Mouse (Mus musculus): ENCODE measurements around the gene Ip6k3. TPM values are rescaled to one million over a fixed set of nuclear protein-coding genes. Genes with fewer than 3 reads are reported as not detected.

Ip6k3 gene
- polyA plus RNA-seq, 1 experiment from 2014 or later: 1.0 TPM

DNA sequence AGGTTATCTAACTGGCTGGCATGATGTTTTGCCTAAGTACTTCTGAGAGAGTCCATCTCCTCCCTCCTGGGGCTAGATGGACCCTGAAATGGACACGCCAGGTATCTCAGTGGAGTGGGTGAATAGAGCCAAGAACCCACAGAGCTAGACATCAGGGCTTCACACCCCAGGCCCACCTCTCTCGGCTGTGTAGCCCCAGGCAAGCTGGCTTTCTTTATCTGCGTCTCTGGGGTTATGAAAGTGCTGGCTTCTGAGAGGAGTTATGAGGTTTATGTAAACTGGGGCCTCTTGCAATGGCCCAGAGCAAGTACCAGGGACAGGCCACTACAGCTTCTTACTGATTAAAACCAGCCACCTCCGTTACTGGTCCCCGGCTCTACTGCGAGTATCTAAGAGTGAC is 12.7 kb downstream of the Ip6k3 start:
- CTCF ChIA-PET: interaction anchor here (1.1 to 2.8 kb wide), 6 partner anchors 10 to 35 kb away, joined by 3 to 16 read pairs (median 4); partner anchors contain the start of gene Uqcc2
- POLR2A ChIA-PET: interaction anchor here (0.6 to 1.9 kb wide), 3 partner anchors 13 to 914 kb away, joined by 4 to 5 read pairs (median 4); no protein-coding TSS in a partner anchor
- no peak for DNase-seq (ENCODE audit: low read depth, low spot score)

GRCm38 (mm10) chr17:27154256-27154655 is 13.3 kb downstream of the Ip6k3 start:
- no peaks in the 10 kb centered on the region for H3K27me3 ChIP-seq
- ATAC-seq (peak; percentile 37), DNase-seq (ENCODE audit: low read depth, low spot score) (no peak)
- in situ Hi-C loops (cut with MboI; ENCODE audit: low pct_unique_long_range_greater_than_20kb): no loop called here
- ChIA-PET CTCF (interaction anchor here (1.0 to 2.8 kb wide), 8 partner anchors 10 to 30 kb away, joined by 3 to 16 read pairs (median 3); partner anchors contain the start of gene Uqcc2), POLR2A (interaction anchor here (1.2 to 1.9 kb wide), 3 partner anchors 12 to 49 kb away, joined by 3 to 5 read pairs (median 4); no protein-coding TSS in a partner anchor)
- TF ChIP-seq CTCF (IDR thresholded peaks at IDR 0.05): no peak

More for the DNA sequence above, 12.7 kb downstream of the Ip6k3 start:
- H3K27me3 ChIP-seq: no peaks in the 10 kb centered on the region
- in situ Hi-C loops (cut with MboI; ENCODE audit: low pct_unique_long_range_greater_than_20kb): no loop called here
- TF ChIP-seq CTCF (IDR thresholded peaks at IDR 0.05): no peak
- ATAC-seq: no peak

GRCm38 (mm10) chr17:27153773-27154193 is 13.8 kb downstream of the Ip6k3 start:
- no peak for DNase-seq (ENCODE audit: low read depth, low spot score)
- no peak for ATAC-seq
- in situ Hi-C loops (cut with MboI; ENCODE audit: low pct_unique_long_range_greater_than_20kb): no loop called here
- POLR2A ChIA-PET: interaction anchor here (1.2 to 1.9 kb wide), 3 partner anchors 12 to 49 kb away, joined by 3 to 5 read pairs (median 4); no protein-coding TSS in a partner anchor
- TF ChIP-seq CTCF (IDR thresholded peaks at IDR 0.05): no peak
- H3K27me3 ChIP-seq: no peaks in the 10 kb centered on the region
- CTCF ChIA-PET: interaction anchor here (1.0 to 2.8 kb wide), 7 partner anchors 9 to 30 kb away, joined by 3 to 16 read pairs (median 3); partner anchors contain the start of gene Uqcc2

- ATAC-seq (no peak), DNase-seq (ENCODE audit: low read depth, low spot score) (no peak)
- in situ Hi-C loops (cut with MboI; ENCODE audit: low pct_unique_long_range_greater_than_20kb): no loop called here
- ChIA-PET POLR2A (interaction anchor here (1.2 to 1.9 kb wide), 3 partner anchors 11 to 50 kb away, joined by 3 to 5 read pairs (median 4); no protein-coding TSS in a partner anchor), CTCF (interaction anchor here (1.0 to 2.8 kb wide), 5 partner anchors 9 to 29 kb away, joined by 3 to 16 read pairs (median 3); partner anchors contain the start of gene Uqcc2)
- H3K27me3 ChIP-seq: no peaks in the 10 kb centered on the region
- TF ChIP-seq CTCF (IDR thresholded peaks at IDR 0.05): no peak
Measured at GRCm38 (mm10) chr17:27152976-27153723, 14.4 kb downstream of the Ip6k3 start.

- in situ Hi-C loops (cut with MboI; ENCODE audit: low pct_unique_long_range_greater_than_20kb): no loop called here
- ATAC-seq (no peak), DNase-seq (ENCODE audit: low read depth, low spot score) (no peak)
- ChIA-PET POLR2A (interaction anchor here (1.3 kb wide), 1 partner anchor 19 kb away, joined by 3 read pairs; no protein-coding TSS in a partner anchor), CTCF (interaction anchor here (1.3 to 2.2 kb wide), 5 partner anchors 9 to 51 kb away, joined by 3 to 9 read pairs (median 4); partner anchors contain the start of gene Uqcc2)
- TF ChIP-seq CTCF (IDR thresholded peaks at IDR 0.05): no peak
- H3K27me3 ChIP-seq: no peaks in the 10 kb centered on the region
Measured at GRCm38 (mm10) chr17:27151411-27151810, 16.2 kb downstream of the Ip6k3 start.

- no peaks in the 10 kb centered on the region for H3K27me3 ChIP-seq
- no peak for DNase-seq (ENCODE audit: low read depth, low spot score)
- CTCF ChIA-PET: interaction anchor here (1.3 to 2.2 kb wide), 5 partner anchors 9 to 52 kb away, joined by 3 to 9 read pairs (median 4); partner anchors contain the start of gene Uqcc2
- POLR2A ChIA-PET: interaction anchor here (1.3 kb wide), 1 partner anchor 19 kb away, joined by 3 read pairs; no protein-coding TSS in a partner anchor
- TF ChIP-seq CTCF (IDR thresholded peaks at IDR 0.05): no peak
- in situ Hi-C loops (cut with MboI; ENCODE audit: low pct_unique_long_range_greater_than_20kb): no loop called here
- ATAC-seq: no peak
Measured at GRCm38 (mm10) chr17:27150871-27151270, 16.7 kb downstream of the Ip6k3 start.

GRCm38 (mm10) chr17:27146323-27146923 is 21.2 kb downstream of the Ip6k3 start:
- ChIA-PET POLR2A (interaction anchor here (1.4 kb wide), 1 partner anchor 11 kb away, joined by 3 read pairs; no protein-coding TSS in a partner anchor), CTCF (interaction anchor here (0.8 to 3.7 kb wide), 3 partner anchors 8 to 58 kb away, joined by 3 to 16 read pairs (median 4); partner anchors contain the start of gene Lemd2)
- H3K27me3 ChIP-seq: no peaks in the 10 kb centered on the region
- no peak for ATAC-seq
- no peak for TF ChIP-seq CTCF (IDR thresholded peaks at IDR 0.05)
- no peak for DNase-seq (ENCODE audit: low read depth, low spot score)
- in situ Hi-C loops (cut with MboI; ENCODE audit: low pct_unique_long_range_greater_than_20kb): no loop called here

DNA sequence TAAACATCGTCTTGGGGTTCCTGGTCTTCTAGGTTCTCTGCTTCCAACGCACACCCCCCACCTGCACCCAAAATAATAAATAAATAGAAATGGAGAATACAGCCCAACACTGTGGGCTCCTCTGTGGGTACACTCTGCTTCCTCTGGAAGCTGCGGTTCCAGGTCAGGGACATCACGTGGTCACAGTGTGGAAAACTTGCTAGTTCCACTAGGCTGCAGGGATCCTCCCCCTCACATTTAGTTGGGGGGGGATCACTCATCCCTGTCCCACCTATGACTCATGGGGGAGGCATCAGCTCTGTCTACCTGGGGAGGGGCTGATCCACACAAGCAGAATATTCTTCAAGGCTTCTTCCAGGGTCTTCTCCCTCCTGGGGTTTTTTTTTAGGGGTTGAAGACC is 23.4 kb downstream of the Ip6k3 start:
- POLR2A ChIA-PET: interaction anchor here (0.9 to 1.0 kb wide), 2 partner anchors 18 to 77 kb away, joined by 3 read pairs; no protein-coding TSS in a partner anchor
- CTCF ChIA-PET: interaction anchor here (0.8 to 3.7 kb wide), 5 partner anchors 8 to 21 kb away, joined by 3 to 16 read pairs (median 4); partner anchors contain the start of gene Uqcc2
- no peak for DNase-seq (ENCODE audit: low read depth, low spot score)
- ATAC-seq: no peak
- no peak for TF ChIP-seq CTCF (IDR thresholded peaks at IDR 0.05)
- in situ Hi-C loops (cut with MboI; ENCODE audit: low pct_unique_long_range_greater_than_20kb): no loop called here
- H3K27me3 ChIP-seq: no peaks in the 10 kb centered on the region

- no peak for TF ChIP-seq CTCF (IDR thresholded peaks at IDR 0.05)
- in situ Hi-C loops (cut with MboI; ENCODE audit: low pct_unique_long_range_greater_than_20kb): no loop called here
- no peak for DNase-seq (ENCODE audit: low read depth, low spot score)
- H3K27me3 ChIP-seq: no peaks in the 10 kb centered on the region
- POLR2A ChIA-PET: interaction anchor here (1.0 kb wide), 1 partner anchor 12 kb away, joined by 4 read pairs; no protein-coding TSS in a partner anchor
- ATAC-seq: peak; percentile 72
- CTCF ChIA-PET: interaction anchor here (0.9 to 1.4 kb wide), 2 partner anchors 9 to 28 kb away, joined by 4 read pairs; no protein-coding TSS in a partner anchor
Measured at GRCm38 (mm10) chr17:27141971-27142450, 25.6 kb downstream of the Ip6k3 start.
